Mouse (Mus musculus) CH12.LX (cell line): ENCODE measurements around the gene Pdss2. TPM values are rescaled to one million over a fixed set of nuclear protein-coding genes. Genes with fewer than 3 reads are reported as not detected.

Source experiments
- DNase-seq: peaks from one replicate; pipeline ENCODE4 v3.0.0-alpha.2; 2013; ENCODE audit errors: extremely low read depth
- H3K27ac ChIP-seq: 2 replicates; pipeline ENCODE4 v1.5.1; 2012; ENCODE audit warnings: low read depth, mild to moderate bottlenecking, control low read depth, moderate library complexity; ENCODE audit not compliant: insufficient read depth
- H3K27me3 ChIP-seq: replicated peaks from 2 replicates; pipeline ENCODE3; 2012; ENCODE audit warnings: inconsistent platforms
- H3K36me3 ChIP-seq, 2 experiments: replicated peaks in 1 of 2; 2 replicates each; pipeline versions ENCODE3 to v1.6.1; 2012; ENCODE audit warnings: inconsistent platforms in 1 of 2, low read length in 1 of 2, mild to moderate bottlenecking in 1 of 2, mixed read lengths in 1 of 2, moderate library complexity in 1 of 2; ENCODE audit not compliant: control insufficient read depth in 1 of 2, insufficient read depth in 1 of 2
- H3K4me1 ChIP-seq, 2 experiments: 2 replicates each; pipeline ENCODE4 v1.6.1; 2012; ENCODE audit warnings: inconsistent platforms in 1 of 2, moderate library complexity in 1 of 2; ENCODE audit not compliant: insufficient read depth in 2 of 2, control insufficient read depth in 1 of 2
- H3K4me2 ChIP-seq: 2 replicates; pipeline ENCODE4 v1.6.1; 2012; ENCODE audit warnings: low read depth, mild to moderate bottlenecking, control low read depth; ENCODE audit not compliant: poor library complexity, insufficient read depth, severe bottlenecking
- H3K4me3 ChIP-seq, 3 experiments: fragments of 150-350 bp in 1 of 3; sonication (generic) in 1 of 3; replicated peaks in 1 of 3; 2 replicates each; pipeline versions ENCODE3 to v1.5.1; 2011 to 2012; ENCODE audit warnings: low read depth in 2 of 3, low read length in 2 of 3, mild to moderate bottlenecking in 2 of 3, moderate library complexity in 2 of 3, control low read depth in 1 of 3, improper control_type of control experiment in 1 of 3, inconsistent platforms in 1 of 3, mixed read lengths in 1 of 3; ENCODE audit not compliant: poor library complexity in 1 of 3
- H3K79me2 ChIP-seq: replicated peaks from 2 replicates; pipeline ENCODE4 v1.6.1; 2012; ENCODE audit warnings: mild to moderate bottlenecking, moderate library complexity; ENCODE audit not compliant: control insufficient read depth, poor library complexity, insufficient read depth, severe bottlenecking; ENCODE audit errors: extremely low read depth
- H3K9ac ChIP-seq: 2 replicates; pipeline ENCODE4 v1.6.1; 2012; ENCODE audit warnings: low read depth, mild to moderate bottlenecking, control low read depth, moderate library complexity; ENCODE audit not compliant: insufficient read depth
- H3K9me3 ChIP-seq: replicated peaks from 2 replicates; pipeline ENCODE3; 2012; ENCODE audit warnings: low read length, inconsistent platforms, mixed read lengths
- BHLHE40 ChIP-seq: IDR thresholded peaks from 2 replicates; pipeline ENCODE4 v1.6.1; 2011; ENCODE audit warnings: mild to moderate bottlenecking, low read depth, low read length, improper control_type of control experiment
- CHD2 ChIP-seq: IDR thresholded peaks from 2 replicates; pipeline ENCODE4 v1.6.1; 2011; ENCODE audit warnings: low read length, improper control_type of control experiment
- CTCF ChIP-seq, 2 experiments: IDR thresholded peaks in 1 of 2; conservative IDR thresholded peaks in 1 of 2; 2 replicates each; pipeline ENCODE4 v1.5.1; 2011 to 2012; ENCODE audit warnings: low read depth in 2 of 2, low read length in 2 of 2, improper control_type of control experiment in 1 of 2, inconsistent platforms in 1 of 2, mild to moderate bottlenecking in 1 of 2, moderate library complexity in 1 of 2
- E2F4 ChIP-seq: IDR thresholded peaks from 2 replicates; pipeline ENCODE4 v1.6.1; 2011; ENCODE audit warnings: low read depth, low read length, improper control_type of control experiment; ENCODE audit not compliant: insufficient replicate concordance
- ELF1 ChIP-seq: IDR thresholded peaks from 2 replicates; pipeline ENCODE4 v1.6.1; 2014; ENCODE audit warnings: low read depth, mild to moderate bottlenecking, inconsistent platforms, low read length, improper control_type of control experiment
- MAX ChIP-seq: IDR thresholded peaks from 2 replicates; pipeline ENCODE4 v1.6.1; 2011; ENCODE audit warnings: low read length, improper control_type of control experiment
- MAZ ChIP-seq: IDR thresholded peaks from 2 replicates; pipeline ENCODE4 v1.6.1; 2012; ENCODE audit warnings: low read depth, mild to moderate bottlenecking, inconsistent platforms, low read length, improper control_type of control experiment, moderate library complexity
- MXI1 ChIP-seq: IDR thresholded peaks from 2 replicates; pipeline ENCODE4 v1.6.1; 2011; ENCODE audit warnings: mild to moderate bottlenecking, low read depth, low read length, improper control_type of control experiment
- MYC ChIP-seq: IDR thresholded peaks from 2 replicates; pipeline ENCODE4 v1.6.1; 2011; ENCODE audit warnings: low read depth, mild to moderate bottlenecking, improper control_type of control experiment, low read length
- POLR2A ChIP-seq: IDR thresholded peaks from 2 replicates; pipeline ENCODE4 v1.6.1; 2011; ENCODE audit warnings: low read depth, mild to moderate bottlenecking, improper control_type of control experiment, low read length
- RCOR1 ChIP-seq: conservative IDR thresholded peaks from 2 replicates; pipeline ENCODE4 v1.6.1; 2012; ENCODE audit warnings: low read depth, mild to moderate bottlenecking, inconsistent platforms, low read length, improper control_type of control experiment
- TCF12 ChIP-seq: IDR thresholded peaks from 2 replicates; pipeline ENCODE4 v1.6.1; 2014; ENCODE audit warnings: low read depth, mild to moderate bottlenecking, inconsistent platforms, low read length, improper control_type of control experiment
- UBTF ChIP-seq: IDR thresholded peaks from 2 replicates; pipeline ENCODE4 v1.6.1; 2012; ENCODE audit warnings: low read depth, mild to moderate bottlenecking, inconsistent platforms, low read length, improper control_type of control experiment, moderate library complexity
- USF1 ChIP-seq: IDR thresholded peaks from 2 replicates; pipeline ENCODE4 v1.6.1; 2014; ENCODE audit warnings: low read depth, mild to moderate bottlenecking, inconsistent platforms, low read length, improper control_type of control experiment
- USF2 ChIP-seq: conservative IDR thresholded peaks from 2 replicates; pipeline ENCODE4 v1.6.1; 2011; ENCODE audit warnings: low read depth, low read length, improper control_type of control experiment
- ZMIZ1 ChIP-seq: IDR thresholded peaks from 2 replicates; pipeline ENCODE4 v1.6.1; 2012; ENCODE audit warnings: low read depth, mild to moderate bottlenecking, inconsistent platforms, low read length, improper control_type of control experiment
- dilution Hi-C: fragments of 300-500 bp; cut with MboI; formaldehyde crosslinking; loops from 2 replicates; pipeline ENCODE4 v1.14.3; 2020; ENCODE audit warnings: low sequenced_read_pairs; ENCODE audit not compliant: extremely low pct_unique_long_range_greater_than_20kb, extremely low pct_ligation_motif_present
- in situ Hi-C: fragments of 300-500 bp; cut with MboI; formaldehyde crosslinking; loops from 3 replicates; pipeline ENCODE4 v1.14.3; 2019; ENCODE audit warnings: low sequenced_read_pairs, low pct_ligation_motif_present, low pct_unique_long_range_greater_than_20kb, mixed read lengths
- polyA plus RNA-seq: library from polyadenylated mRNA; unstranded; fragments of >175 nt; gene quantifications from 2 replicates; pipeline ENCODE4 v1.2.1, GENCODE M21; 2012; ENCODE audit warnings: low read depth; ENCODE audit not compliant: insufficient read length
- total RNA-seq, 2 experiments: library from RNA; depleted of rRNA; stranded (reverse); fragments of 300-350 nt in 1 of 2; fragments of >200 nt in 1 of 2; gene quantifications; 2 replicates each; pipeline ENCODE4 v1.2.3; 2012 to 2014

Pdss2 gene
- total and polyA plus RNA-seq, 3 experiments: 11.1 to 17.9 (median 14.3) TPM

DNA sequence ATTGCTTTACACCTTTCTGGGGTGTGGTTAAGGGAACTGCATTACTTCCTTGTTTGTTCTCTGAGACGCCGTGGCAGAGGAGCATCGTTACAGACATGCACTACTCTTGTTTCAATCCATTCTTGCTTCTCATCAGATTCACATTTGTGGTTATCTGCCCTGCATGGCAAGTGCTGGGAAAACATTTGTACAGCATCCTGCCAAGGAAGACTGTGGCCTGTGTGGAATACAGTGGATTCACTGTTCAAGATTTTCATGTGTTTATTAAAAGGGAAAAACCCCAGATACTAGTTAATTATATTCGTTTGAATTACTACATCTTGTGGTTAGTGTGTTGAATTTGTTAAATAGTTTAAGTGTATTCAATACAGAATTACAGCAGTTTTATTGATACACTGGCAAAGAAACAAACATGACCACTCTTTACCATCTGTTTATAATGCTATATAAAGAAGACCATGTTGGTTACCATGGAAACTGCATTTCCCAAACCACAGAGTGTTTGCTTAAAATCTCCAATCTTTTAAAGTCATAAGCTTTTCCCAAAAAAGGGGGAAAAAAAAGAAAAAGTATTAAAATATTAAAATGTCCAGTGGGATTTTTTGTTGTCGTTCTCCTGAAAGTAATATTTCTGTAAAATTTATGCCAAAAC, 58.5 kb downstream of the Pdss2 start:
- in situ Hi-C loops (no loop called here), dilution Hi-C loops (no loop called here)
- no peak overlapping the region for H3K4me3 ChIP-seq
- no peak overlapping the region for H3K9ac ChIP-seq
- no peak for DNase-seq
- H3K36me3 ChIP-seq: peaks cover 0 to 14% of the 10 kb centered on the region in 2 experiments
- no peak for TF ChIP-seq RCOR1
- no peak for TF ChIP-seq MXI1
- no peak for TF ChIP-seq TCF12
- no peak for TF ChIP-seq MAX
- TF ChIP-seq ZMIZ1: no peak
- no peak for TF ChIP-seq USF1
- no peak for TF ChIP-seq USF2
- TF ChIP-seq E2F4: no peak
- no peak for TF ChIP-seq BHLHE40
- TF ChIP-seq POLR2A: no peak
- H3K27ac ChIP-seq: no peak overlapping the region
- no peak overlapping the region for H3K4me2 ChIP-seq
- peaks cover 3 to 16% of the 10 kb centered on the region in 2 experiments; a peak in 2 of 4 replicates for H3K4me1 ChIP-seq
- H3K9me3 ChIP-seq: no peaks in the 10 kb centered on the region
- H3K27me3 ChIP-seq: no peaks in the 10 kb centered on the region
- H3K79me2 ChIP-seq: no peaks in the 10 kb centered on the region

DNA sequence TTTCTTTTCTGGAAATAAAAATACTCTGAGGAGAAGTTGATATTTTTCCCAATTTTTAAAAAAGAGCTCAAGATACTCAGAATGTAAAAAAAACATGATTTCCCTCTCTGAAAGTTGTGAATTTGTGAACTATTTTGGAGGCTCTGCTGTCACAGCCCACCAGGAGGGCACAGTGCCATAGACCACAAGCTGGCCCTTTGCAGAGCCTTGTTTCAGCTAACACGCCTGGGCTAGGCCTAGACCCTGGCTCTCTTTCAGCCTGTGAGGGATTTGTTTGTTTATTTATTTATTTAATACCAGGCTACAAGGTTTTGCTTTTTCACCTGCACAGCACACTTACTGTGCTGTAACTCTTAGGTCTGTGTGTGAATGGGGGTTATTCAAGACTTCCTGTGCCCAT, 64.3 kb downstream of the Pdss2 start:
- Histone ChIP-seq H3K36me3 (peaks cover 0 to 9% of the 10 kb centered on the region in 2 experiments), H3K27me3 (no peaks in the 10 kb centered on the region), H3K27ac (no peak overlapping the region), H3K4me2 (no peak overlapping the region), H3K79me2 (no peaks in the 10 kb centered on the region), H3K9ac (no peak overlapping the region), H3K9me3 (no peaks in the 10 kb centered on the region), H3K4me1 (peaks cover 3 to 11% of the 10 kb centered on the region in 2 experiments; a peak in 2 of 4 replicates), H3K4me3 (no peak overlapping the region)
- TF ChIP-seq UBTF (no peak), ELF1 (no peak), CHD2 (no peak), CTCF (conservative IDR thresholded peaks at IDR 0.05 in 1 of 2, IDR thresholded peaks at IDR 0.05 in 1 of 2; ENCODE audit: low read depth in 2 of 2, low read length in 2 of 2) (no peak), MAZ (no peak), MYC (no peak)
- DNase-seq: no peak
- in situ Hi-C loops: no loop called here
- dilution Hi-C loops: no loop called here
